Mouse (Mus musculus) retina, postnatal 1 day (tissue): Measurements from ENCODE around the gene Hyal1.

Source experiments
- DNase-seq: peaks from one replicate; pipeline ENCODE4 v3.0.0-alpha.2; 2012

Gene Hyal1

GRCm38 (mm10) chr9:107599433-107599832, 22.7 kb downstream of the Hyal1 start:
- no peak for DNase-seq

- peak; percentile 73 for DNase-seq
These were observed 23.1 kb downstream of the Hyal1 start for GRCm38 (mm10) chr9:107599842-107600241.

GRCm38 (mm10) chr9:107600745-107601144, 24.0 kb downstream of the Hyal1 start:
- no peak for DNase-seq

GRCm38 (mm10) chr9:107601275-107601674, 24.5 kb downstream of the Hyal1 start:
- DNase-seq: no peak

GRCm38 (mm10) chr9:107602068-107602648, 25.4 kb downstream of the Hyal1 start:
- DNase-seq: peak; percentile 90

- DNase-seq: no peak
These were observed 26.5 kb downstream of the Hyal1 start for GRCm38 (mm10) chr9:107603251-107603650.

GRCm38 (mm10) chr9:107605041-107605661, 28.4 kb downstream of the Hyal1 start:
- DNase-seq: peak; percentile 20

GRCm38 (mm10) chr9:107606591-107606990, 29.9 kb downstream of the Hyal1 start:
- no peak for DNase-seq

GRCm38 (mm10) chr9:107607036-107607435, 30.3 kb downstream of the Hyal1 start:
- DNase-seq: peak; percentile 41

GRCm38 (mm10) chr9:107607653-107608245, 31.0 kb downstream of the Hyal1 start:
- no peak for DNase-seq

GRCm38 (mm10) chr9:107608741-107609432, 32.2 kb downstream of the Hyal1 start, which contains the start of gene Sema3b:
TSS of gene Sema3b (minus strand) at chr9:107609229.
- DNase-seq: peak; percentile 65

GRCm38 (mm10) chr9:107609433-107609830, 32.7 kb downstream of the Hyal1 start:
- DNase-seq: no peak

- DNase-seq: no peak
These were observed 34.9 kb downstream of the Hyal1 start for GRCm38 (mm10) chr9:107611456-107612190.

- peak; percentile 99 for DNase-seq
These were observed 35.6 kb downstream of the Hyal1 start for GRCm38 (mm10) chr9:107612191-107612944.

GRCm38 (mm10) chr9:107612945-107613569, 36.3 kb downstream of the Hyal1 start:
- no peak for DNase-seq

GRCm38 (mm10) chr9:107615035-107615434, 38.3 kb downstream of the Hyal1 start:
- DNase-seq: peak; percentile 78

GRCm38 (mm10) chr9:107617461-107617860, 40.7 kb downstream of the Hyal1 start:
- DNase-seq: no peak

- DNase-seq: no peak
These were observed 41.4 kb downstream of the Hyal1 start for GRCm38 (mm10) chr9:107618098-107618497.

GRCm38 (mm10) chr9:107618778-107619545, 42.2 kb downstream of the Hyal1 start:
- DNase-seq: peak; percentile 28

GRCm38 (mm10) chr9:107619546-107619879, 42.8 kb downstream of the Hyal1 start:
- no peak for DNase-seq

- no peak for DNase-seq
These were observed 44.2 kb downstream of the Hyal1 start for GRCm38 (mm10) chr9:107620954-107621353.
